Mouse (Mus musculus): ENCODE data around the gene Hmga2. TPM values are rescaled to one million over a fixed set of nuclear protein-coding genes. Genes with fewer than 3 reads are reported as not detected.

Gene Hmga2
- polyA plus RNA-seq, 1 experiment from 2014 or later, result 1.1 TPM

GRCm38 (mm10) chr10:120432731-120433462 is 43.4 kb downstream of the Hmga2 start:
- no peaks in the 10 kb centered on the region for H3K9me3 ChIP-seq (replicated peaks; ENCODE audit: control insufficient read depth, low read length)
- H3K4me1 ChIP-seq (ENCODE audit: control insufficient read depth, low read depth, low read length), result no peaks in the 10 kb centered on the region
- ATAC-seq (ENCODE audit: low read depth), result no peak
- WGBS (ENCODE audit: insufficient replicate concordance), result 41% methylated on average over 9 of the region's 9 CpGs
- H3K4me3 ChIP-seq (ENCODE audit: low read depth, low read length), result no peak overlapping the region
- no peaks in the 10 kb centered on the region for H3K36me3 ChIP-seq (ENCODE audit: control insufficient read depth, insufficient read depth)
- no peak overlapping the region for H3K9ac ChIP-seq (ENCODE audit: low read depth, low read length)
- H3K27me3 ChIP-seq (ENCODE audit: control insufficient read depth, insufficient read depth, low read depth, low read length), result no peaks in the 10 kb centered on the region
- H3K27ac ChIP-seq (ENCODE audit: low read length), result no peak overlapping the region
- H3K4me2 ChIP-seq (ENCODE audit: low read depth, low read length), result no peak overlapping the region

GRCm38 (mm10) chr10:120432081-120432480 is 44.2 kb downstream of the Hmga2 start:
- ATAC-seq (ENCODE audit: low read depth), result no peak
- H3K9me3 ChIP-seq (replicated peaks; ENCODE audit: control insufficient read depth, low read length), result no peaks in the 10 kb centered on the region
- H3K9ac ChIP-seq (ENCODE audit: low read depth, low read length), result no peak overlapping the region
- H3K27ac ChIP-seq (ENCODE audit: low read length), result no peak overlapping the region
- no peaks in the 10 kb centered on the region for H3K4me1 ChIP-seq (ENCODE audit: control insufficient read depth, low read depth, low read length)
- H3K4me3 ChIP-seq (ENCODE audit: low read depth, low read length), result no peak overlapping the region
- 77% methylated on average over 9 of the region's 9 CpGs for WGBS (ENCODE audit: insufficient replicate concordance)
- H3K4me2 ChIP-seq (ENCODE audit: low read depth, low read length), result no peak overlapping the region
- H3K36me3 ChIP-seq (ENCODE audit: control insufficient read depth, insufficient read depth), result no peaks in the 10 kb centered on the region
- no peaks in the 10 kb centered on the region for H3K27me3 ChIP-seq (ENCODE audit: control insufficient read depth, insufficient read depth, low read depth, low read length)

DNA sequence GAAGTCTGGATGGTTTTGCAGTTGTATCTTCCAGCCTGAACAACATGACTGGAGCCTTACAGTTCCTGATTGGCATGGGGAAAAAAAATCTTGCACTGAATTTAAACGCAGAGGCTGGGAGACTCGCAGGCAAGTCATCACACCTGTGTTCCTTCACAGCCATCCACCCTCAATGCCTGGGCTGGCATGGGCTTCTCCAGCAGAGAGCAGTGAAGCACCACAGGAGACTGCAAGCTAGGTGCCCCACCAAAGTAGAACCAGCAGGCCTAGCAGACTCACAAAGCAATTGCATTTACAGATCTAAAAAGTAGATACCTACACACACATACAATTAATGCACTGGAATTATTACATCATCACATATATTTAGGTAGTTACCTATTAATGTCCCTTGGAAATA is 44.8 kb downstream of the Hmga2 start:
- Histone ChIP-seq H3K9ac (ENCODE audit: low read depth, low read length) (no peak overlapping the region), H3K9me3 (replicated peaks; ENCODE audit: control insufficient read depth, low read length) (no peaks in the 10 kb centered on the region), H3K4me2 (ENCODE audit: low read depth, low read length) (no peak overlapping the region), H3K4me3 (ENCODE audit: low read depth, low read length) (no peak overlapping the region), H3K4me1 (ENCODE audit: control insufficient read depth, low read depth, low read length) (no peaks in the 10 kb centered on the region), H3K36me3 (ENCODE audit: control insufficient read depth, insufficient read depth) (no peaks in the 10 kb centered on the region), H3K27me3 (ENCODE audit: control insufficient read depth, insufficient read depth, low read depth, low read length) (no peaks in the 10 kb centered on the region), H3K27ac (ENCODE audit: low read length) (no peak overlapping the region)
- no peak for ATAC-seq (ENCODE audit: low read depth)
- WGBS (ENCODE audit: insufficient replicate concordance), result 71% methylated on average over 2 of the region's 2 CpGs

DNA sequence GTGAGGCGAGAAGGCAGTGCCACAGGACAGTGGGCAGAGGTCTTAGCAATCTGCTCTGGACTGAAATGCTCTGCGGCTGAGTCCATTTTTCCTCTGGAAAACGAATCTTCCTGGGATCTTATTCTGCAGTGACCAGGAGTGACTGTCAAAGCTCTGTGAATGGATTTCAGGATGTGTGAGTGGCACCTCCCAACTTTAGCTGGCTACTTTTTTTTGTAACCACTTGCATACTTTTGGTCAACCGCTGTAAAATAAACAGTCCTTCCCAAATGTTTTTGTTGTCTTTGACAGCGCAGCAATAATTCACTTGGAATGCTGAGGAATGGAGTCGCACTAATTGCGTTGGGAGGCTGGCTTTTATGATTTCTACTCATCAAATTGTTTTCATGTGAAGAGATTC is 45.8 kb downstream of the Hmga2 start:
- no peak overlapping the region for H3K9ac ChIP-seq (ENCODE audit: low read depth, low read length)
- no peaks in the 10 kb centered on the region for H3K36me3 ChIP-seq (ENCODE audit: control insufficient read depth, insufficient read depth)
- ATAC-seq (ENCODE audit: low read depth), result no peak
- H3K27me3 ChIP-seq (ENCODE audit: control insufficient read depth, insufficient read depth, low read depth, low read length), result no peaks in the 10 kb centered on the region
- H3K9me3 ChIP-seq (replicated peaks; ENCODE audit: control insufficient read depth, low read length), result no peaks in the 10 kb centered on the region
- H3K4me2 ChIP-seq (ENCODE audit: low read depth, low read length), result no peak overlapping the region
- H3K4me1 ChIP-seq (ENCODE audit: control insufficient read depth, low read depth, low read length), result no peaks in the 10 kb centered on the region
- no peak overlapping the region for H3K27ac ChIP-seq (ENCODE audit: low read length)
- no peak overlapping the region for H3K4me3 ChIP-seq (ENCODE audit: low read depth, low read length)
- 64% methylated on average over 7 of the region's 7 CpGs for WGBS (ENCODE audit: insufficient replicate concordance)

- no peaks in the 10 kb centered on the region for H3K4me1 ChIP-seq (ENCODE audit: control insufficient read depth, low read depth, low read length)
- no peak for ATAC-seq (ENCODE audit: low read depth)
- no peak overlapping the region for H3K27ac ChIP-seq (ENCODE audit: low read length)
- no peak overlapping the region for H3K4me2 ChIP-seq (ENCODE audit: low read depth, low read length)
- H3K27me3 ChIP-seq (ENCODE audit: control insufficient read depth, insufficient read depth, low read depth, low read length), result no peaks in the 10 kb centered on the region
- no peak overlapping the region for H3K9ac ChIP-seq (ENCODE audit: low read depth, low read length)
- H3K9me3 ChIP-seq (replicated peaks; ENCODE audit: control insufficient read depth, low read length), result no peaks in the 10 kb centered on the region
- 80% methylated on average over 5 of the region's 5 CpGs for WGBS (ENCODE audit: insufficient replicate concordance)
- H3K4me3 ChIP-seq (ENCODE audit: low read depth, low read length), result no peak overlapping the region
- no peaks in the 10 kb centered on the region for H3K36me3 ChIP-seq (ENCODE audit: control insufficient read depth, insufficient read depth)
Observed at GRCm38 (mm10) chr10:120429758-120430259, 46.5 kb downstream of the Hmga2 start.

- Histone ChIP-seq H3K27ac (ENCODE audit: low read length) (no peak overlapping the region), H3K4me3 (ENCODE audit: low read depth, low read length) (no peak overlapping the region), H3K4me2 (ENCODE audit: low read depth, low read length) (no peak overlapping the region), H3K36me3 (ENCODE audit: control insufficient read depth, insufficient read depth) (no peaks in the 10 kb centered on the region), H3K4me1 (ENCODE audit: control insufficient read depth, low read depth, low read length) (no peaks in the 10 kb centered on the region), H3K9ac (ENCODE audit: low read depth, low read length) (no peak overlapping the region), H3K9me3 (replicated peaks; ENCODE audit: control insufficient read depth, low read length) (no peaks in the 10 kb centered on the region), H3K27me3 (ENCODE audit: control insufficient read depth, insufficient read depth, low read depth, low read length) (no peaks in the 10 kb centered on the region)
- 63% methylated on average over 10 of the region's 10 CpGs for WGBS (ENCODE audit: insufficient replicate concordance)
- no peak for ATAC-seq (ENCODE audit: low read depth)
Observed at GRCm38 (mm10) chr10:120429199-120429551, 47.1 kb downstream of the Hmga2 start.

GRCm38 (mm10) chr10:120428430-120429198 is 47.7 kb downstream of the Hmga2 start:
- no peak for ATAC-seq (ENCODE audit: low read depth)

GRCm38 (mm10) chr10:120426086-120426610 is 50.1 kb downstream of the Hmga2 start:
- 76% methylated on average over 14 of the region's 14 CpGs for WGBS (ENCODE audit: insufficient replicate concordance)
- Histone ChIP-seq H3K27ac (ENCODE audit: low read length) (no peak overlapping the region), H3K4me2 (ENCODE audit: low read depth, low read length) (no peak overlapping the region), H3K4me3 (ENCODE audit: low read depth, low read length) (no peak overlapping the region), H3K9me3 (replicated peaks; ENCODE audit: control insufficient read depth, low read length) (no peaks in the 10 kb centered on the region), H3K9ac (ENCODE audit: low read depth, low read length) (no peak overlapping the region), H3K4me1 (ENCODE audit: control insufficient read depth, low read depth, low read length) (no peaks in the 10 kb centered on the region), H3K27me3 (ENCODE audit: control insufficient read depth, insufficient read depth, low read depth, low read length) (no peaks in the 10 kb centered on the region), H3K36me3 (ENCODE audit: control insufficient read depth, insufficient read depth) (no peaks in the 10 kb centered on the region)
- no peak for ATAC-seq (ENCODE audit: low read depth)

More at GRCm38 (mm10) chr10:120428430-120429198, 47.7 kb downstream of the Hmga2 start:
- Histone ChIP-seq H3K4me3 (ENCODE audit: low read depth, low read length) (no peak overlapping the region), H3K9ac (ENCODE audit: low read depth, low read length) (no peak overlapping the region), H3K4me2 (ENCODE audit: low read depth, low read length) (no peak overlapping the region), H3K27me3 (ENCODE audit: control insufficient read depth, insufficient read depth, low read depth, low read length) (no peaks in the 10 kb centered on the region), H3K36me3 (ENCODE audit: control insufficient read depth, insufficient read depth) (no peaks in the 10 kb centered on the region), H3K9me3 (replicated peaks; ENCODE audit: control insufficient read depth, low read length) (no peaks in the 10 kb centered on the region), H3K27ac (ENCODE audit: low read length) (no peak overlapping the region), H3K4me1 (ENCODE audit: control insufficient read depth, low read depth, low read length) (no peaks in the 10 kb centered on the region)
- 70% methylated on average over 33 of the region's 33 CpGs for WGBS (ENCODE audit: insufficient replicate concordance)

GRCm38 (mm10) chr10:120424015-120424414 is 52.3 kb downstream of the Hmga2 start:
- 66% methylated on average over 9 of the region's 9 CpGs for WGBS (ENCODE audit: insufficient replicate concordance)
- no peak overlapping the region for H3K9ac ChIP-seq (ENCODE audit: low read depth, low read length)
- H3K36me3 ChIP-seq (ENCODE audit: control insufficient read depth, insufficient read depth), result no peaks in the 10 kb centered on the region
- no peak overlapping the region for H3K4me2 ChIP-seq (ENCODE audit: low read depth, low read length)
- no peaks in the 10 kb centered on the region for H3K9me3 ChIP-seq (replicated peaks; ENCODE audit: control insufficient read depth, low read length)
- no peak for ATAC-seq (ENCODE audit: low read depth)
- no peak overlapping the region for H3K27ac ChIP-seq (ENCODE audit: low read length)
- no peak overlapping the region for H3K4me3 ChIP-seq (ENCODE audit: low read depth, low read length)
- H3K4me1 ChIP-seq (ENCODE audit: control insufficient read depth, low read depth, low read length), result no peaks in the 10 kb centered on the region
- H3K27me3 ChIP-seq (ENCODE audit: control insufficient read depth, insufficient read depth, low read depth, low read length), result no peaks in the 10 kb centered on the region

All from liver, embryonic 16.5 days (tissue).